Mouse (Mus musculus) embryonic fibroblast, embryonic 13.5 days (primary cell): ENCODE data around the gene Marc2. TPM values are rescaled to one million over a fixed set of nuclear protein-coding genes. Genes with fewer than 3 reads are reported as not detected.

ENCODE experiments used
- H3K27ac ChIP-seq: 2 replicates; pipeline ENCODE4 v1.5.1; 2012; ENCODE audit warnings: low read length, control low read depth, inconsistent platforms; ENCODE audit not compliant: insufficient read depth
- H3K4me1 ChIP-seq: 2 replicates; pipeline ENCODE4 v1.6.1; 2011; ENCODE audit warnings: low read length; ENCODE audit not compliant: control insufficient read depth, insufficient read depth
- H3K4me3 ChIP-seq: 2 replicates; pipeline ENCODE4 v1.5.1; 2011; ENCODE audit warnings: mild to moderate bottlenecking, control low read depth, low read length; ENCODE audit not compliant: insufficient read depth
- CTCF ChIP-seq: IDR thresholded peaks from 2 replicates; pipeline ENCODE4 v1.5.1; 2011; ENCODE audit warnings: mild to moderate bottlenecking, control low read depth, low read length, moderate library complexity, borderline replicate concordance; ENCODE audit not compliant: insufficient read depth
- POLR2A ChIP-seq: IDR thresholded peaks from 2 replicates; pipeline ENCODE4 v1.6.1; 2011; ENCODE audit warnings: low read depth, mild to moderate bottlenecking, control low read depth, low read length, moderate library complexity
- polyA plus RNA-seq: library from polyadenylated mRNA; stranded (reverse); fragments of >200 nt; gene quantifications from 2 replicates; pipeline ENCODE4 v1.2.4, GENCODE M21; 2011; ENCODE audit warnings: low read depth; ENCODE audit not compliant: missing spikeins, insufficient read length

Marc2 gene
- polyA plus RNA-seq, 1 experiment, result 97.6 TPM

GRCm38 (mm10) chr1:184771202-184771890 lies 74.9 kb downstream of the Marc2 start:
- Histone ChIP-seq H3K4me3 (no peak overlapping the region), H3K27ac (no peak overlapping the region), H3K4me1 (no peaks in the 10 kb centered on the region)
- no peak for TF ChIP-seq POLR2A
- 0 out of 2 replicates have a peak, but pooled peaks have one; percentile 34 for TF ChIP-seq CTCF

- no peak overlapping the region for H3K27ac ChIP-seq
- no peak for TF ChIP-seq POLR2A
- TF ChIP-seq CTCF, result no peak
- no peak overlapping the region for H3K4me3 ChIP-seq
- no peaks in the 10 kb centered on the region for H3K4me1 ChIP-seq
Observed at GRCm38 (mm10) chr1:184763866-184764265, 82.4 kb downstream of the Marc2 start.

Other genes starting within 250 kb of the Marc2 start
- 5.0 and 5.4 TPM in 2 replicates for gene Hlx, start 113.8 kb downstream of the Marc2 start, polyA plus RNA-seq
- gene Marc1, start 35.1 kb downstream of the Marc2 start, polyA plus RNA-seq, result not detected in 2 replicates
- gene C130074G19Rik, start 36.8 kb upstream of the Marc2 start, polyA plus RNA-seq, result 0.18 and 0.32 TPM in 2 replicates
- 16.4 and 21.2 TPM in 2 replicates for gene Mark1, start 153.1 kb upstream of the Marc2 start, polyA plus RNA-seq